Mouse (Mus musculus) stomach, embryonic 15.5 days (tissue): ENCODE data around the gene Glipr1l3. TPM values are rescaled to one million over a fixed set of nuclear protein-coding genes. Genes with fewer than 3 reads are reported as not detected.
"Not testable (repeated sequence)": the region's sequence is repeated elsewhere in the genome, so short reads cannot be mapped to it uniquely, and the experiment has no call there.

Experiments
- ATAC-seq: fragments of 200-750 bp; cut with Nextera tagmentation; 2 replicates; pipeline ENCODE4 v1.8.0; 2017; ENCODE audit warnings: low read depth, moderate number of reproducible peaks, moderate TSS enrichment; ENCODE audit not compliant: insufficient read depth, low FRiP score
- H3K27ac ChIP-seq: fragments of 300-500 bp; sonication (generic); 2 replicates; pipeline ENCODE4 v1.5.1; 2015; ENCODE audit warnings: mild to moderate bottlenecking, inconsistent platforms
- H3K27me3 ChIP-seq: fragments of 300-500 bp; sonication (generic); replicated peaks from 2 replicates; pipeline ENCODE4 v1.6.1; 2015; ENCODE audit warnings: inconsistent platforms
- H3K36me3 ChIP-seq: fragments of 300-500 bp; sonication (generic); 2 replicates; pipeline ENCODE4 v1.6.1; 2015; ENCODE audit warnings: inconsistent platforms
- H3K4me1 ChIP-seq: fragments of 300-500 bp; sonication (generic); 2 replicates; pipeline ENCODE4 v1.6.1; 2015; ENCODE audit warnings: inconsistent platforms
- H3K4me2 ChIP-seq: fragments of 300-500 bp; sonication (generic); 2 replicates; pipeline ENCODE4 v1.6.1; 2015; ENCODE audit warnings: mild to moderate bottlenecking, inconsistent platforms
- H3K4me3 ChIP-seq: fragments of 300-500 bp; sonication (generic); replicated peaks from 2 replicates; pipeline ENCODE4 v1.5.1; 2015; ENCODE audit warnings: inconsistent platforms
- H3K9ac ChIP-seq: fragments of 300-500 bp; sonication (generic); 2 replicates; pipeline ENCODE4 v1.6.1; 2015; ENCODE audit warnings: inconsistent platforms
- H3K9me3 ChIP-seq: fragments of 300-500 bp; sonication (generic); 2 replicates; pipeline ENCODE4 v1.6.1; 2016; ENCODE audit warnings: inconsistent platforms
- WGBS: fragments of 180-500 bp; shearing (Covaris S2); methylation state at CpG from one replicate; pipeline ENCODE4 v1.1.7; 2015; 5-methylcytosine and 5-hydroxymethylcytosine counted together
- polyA plus RNA-seq: library from polyadenylated mRNA; unstranded; fragments of >200 nt; fragmentation: Nextera tagmentation; extraction: Ambion mirVana; gene quantifications from 2 replicates; pipeline ENCODE4 v1.2.1, GENCODE M21; 2015

The Glipr1l3 gene
- polyA plus RNA-seq, 1 experiment from 2014 or later = not detected

- no peak overlapping the region for H3K27ac ChIP-seq
- no peak overlapping the region for H3K4me3 ChIP-seq
- no peaks in the 10 kb centered on the region for H3K4me1 ChIP-seq
- no peak overlapping the region for H3K9ac ChIP-seq
- no peak overlapping the region for H3K4me2 ChIP-seq
- WGBS = 88% methylated on average over 7 of the region's 7 CpGs
- ATAC-seq = no peak
- H3K27me3 ChIP-seq = no peaks in the 10 kb centered on the region
- no peaks in the 10 kb centered on the region for H3K9me3 ChIP-seq
- H3K36me3 ChIP-seq = no peaks in the 10 kb centered on the region
Observed at GRCm38 (mm10) chr10:112110401-112110800, 49.7 kb downstream of the Glipr1l3 start.

- not testable (repeated sequence) for ATAC-seq, H3K4me1 ChIP-seq, H3K36me3 ChIP-seq, H3K9ac ChIP-seq, H3K4me2 ChIP-seq, H3K9me3 ChIP-seq, H3K27ac ChIP-seq, H3K27me3 ChIP-seq, H3K4me3 ChIP-seq
- 7% methylated on average over 5 of the region's 5 CpGs for WGBS
Observed at GRCm38 (mm10) chr10:112105785-112106184, 54.3 kb downstream of the Glipr1l3 start.

Other genes starting within 250 kb of the Glipr1l3 start
- gene Krr1, start 187.7 kb downstream of the Glipr1l3 start, polyA plus RNA-seq = 39.4 and 39.7 TPM in 2 replicates
- 11.1 and 13.4 TPM in 2 replicates for gene Glipr1, start 157.7 kb downstream of the Glipr1l3 start, polyA plus RNA-seq
- not detected in 2 replicates for gene Glipr1l1, start 100.1 kb downstream of the Glipr1l3 start, polyA plus RNA-seq
- gene Glipr1l2, start 77.0 kb downstream of the Glipr1l3 start, polyA plus RNA-seq = not detected in 2 replicates
- 0.24 and 0.27 TPM in 2 replicates for gene Caps2, start 3.3 kb upstream of the Glipr1l3 start, polyA plus RNA-seq
- 0.71 and 1.2 TPM in 2 replicates for gene Kcnc2, start 110.8 kb upstream of the Glipr1l3 start, polyA plus RNA-seq